Mouse (Mus musculus): ENCODE results near the gene Cbln1. TPM values are rescaled to one million over a fixed set of nuclear protein-coding genes. Genes with fewer than 3 reads are reported as not detected.

The Cbln1 gene
- polyA plus RNA-seq, 1 experiment from 2014 or later, result 28.1 TPM

DNA sequence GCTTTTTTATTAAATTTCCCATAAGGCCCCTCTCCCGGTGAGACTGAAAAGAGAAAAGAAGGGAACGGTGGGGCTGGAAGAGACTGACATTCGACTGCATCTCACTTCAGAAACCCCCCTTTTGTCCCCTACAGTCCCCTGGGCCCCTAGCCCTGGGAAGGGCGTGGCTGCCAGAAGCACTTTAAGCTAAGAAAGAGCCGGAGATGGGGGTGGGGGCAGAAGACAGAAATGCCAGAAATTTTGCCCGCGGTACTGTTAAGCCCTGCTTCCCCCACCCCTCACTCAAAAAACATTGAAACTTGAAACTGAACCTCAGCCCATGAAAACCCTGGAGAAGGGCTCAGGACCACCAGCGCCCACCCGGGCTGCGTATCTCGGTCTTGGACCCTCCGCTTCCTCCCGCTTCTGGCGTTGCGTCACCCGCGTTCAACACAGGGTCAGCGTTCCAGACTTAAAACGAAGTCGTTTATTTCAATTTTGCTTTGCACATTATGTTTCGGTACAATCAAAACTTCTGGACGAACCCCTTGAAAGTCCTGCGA lies 3.9 kb downstream of the Cbln1 start:
- peaks cover 85% of the 10 kb centered on the region for H3K27me3 ChIP-seq
- 0 out of 2 replicates have a peak overlapping the region, but pooled peaks have one; percentile 38 for H3K27ac ChIP-seq (replicated peaks)

DNA sequence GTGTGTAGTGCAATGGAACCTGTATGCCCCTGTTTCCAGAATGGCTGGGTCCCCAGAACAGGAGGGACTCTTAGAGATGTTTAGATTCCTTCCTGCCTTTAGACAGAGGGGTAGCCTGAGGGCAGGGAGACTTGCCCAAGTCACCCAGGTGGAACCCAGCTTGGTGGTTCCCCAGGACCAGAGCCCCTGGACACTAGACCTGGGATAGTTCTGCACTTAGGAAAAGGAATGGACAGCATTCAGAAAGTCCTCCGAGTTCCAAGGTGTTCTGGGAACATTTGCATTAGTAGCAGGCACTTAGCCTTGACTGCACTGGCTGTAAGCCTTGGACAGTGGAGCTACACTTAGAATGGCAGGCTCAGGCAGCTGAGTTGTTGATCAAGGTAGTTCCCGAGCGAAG lies 4.5 kb downstream of the Cbln1 start:
- Histone ChIP-seq H3K27ac (replicated peaks) (no peak overlapping the region), H3K4me1 (replicated peaks) (peaks cover 53% of the 10 kb centered on the region), H3K36me3 (no peaks in the 10 kb centered on the region), H3K4me3 (peak overlapping the region; percentile 64), H3K4me2 (peak overlapping the region; percentile 90), H3K27me3 (peaks cover 87% of the 10 kb centered on the region), H3K9ac (0 out of 2 replicates have a peak overlapping the region, but pooled peaks have one; percentile 41), H3K9me3 (no peaks in the 10 kb centered on the region)
- no peak for ATAC-seq (ENCODE audit: low read depth)
- 16% methylated on average over 3 of the region's 3 CpGs for WGBS

More for the DNA sequence above, 3.9 kb downstream of the Cbln1 start:
- H3K36me3 ChIP-seq, result no peaks in the 10 kb centered on the region
- H3K9ac ChIP-seq, result peak overlapping the region; percentile 86
- H3K4me3 ChIP-seq, result peak overlapping the region; percentile 64
- H3K4me2 ChIP-seq, result peak overlapping the region; percentile 90
- H3K9me3 ChIP-seq, result no peaks in the 10 kb centered on the region
- 1% methylated on average over 23 of the region's 23 CpGs for WGBS
- H3K4me1 ChIP-seq (replicated peaks), result peaks cover 59% of the 10 kb centered on the region
- ATAC-seq (ENCODE audit: low read depth), result no peak

DNA sequence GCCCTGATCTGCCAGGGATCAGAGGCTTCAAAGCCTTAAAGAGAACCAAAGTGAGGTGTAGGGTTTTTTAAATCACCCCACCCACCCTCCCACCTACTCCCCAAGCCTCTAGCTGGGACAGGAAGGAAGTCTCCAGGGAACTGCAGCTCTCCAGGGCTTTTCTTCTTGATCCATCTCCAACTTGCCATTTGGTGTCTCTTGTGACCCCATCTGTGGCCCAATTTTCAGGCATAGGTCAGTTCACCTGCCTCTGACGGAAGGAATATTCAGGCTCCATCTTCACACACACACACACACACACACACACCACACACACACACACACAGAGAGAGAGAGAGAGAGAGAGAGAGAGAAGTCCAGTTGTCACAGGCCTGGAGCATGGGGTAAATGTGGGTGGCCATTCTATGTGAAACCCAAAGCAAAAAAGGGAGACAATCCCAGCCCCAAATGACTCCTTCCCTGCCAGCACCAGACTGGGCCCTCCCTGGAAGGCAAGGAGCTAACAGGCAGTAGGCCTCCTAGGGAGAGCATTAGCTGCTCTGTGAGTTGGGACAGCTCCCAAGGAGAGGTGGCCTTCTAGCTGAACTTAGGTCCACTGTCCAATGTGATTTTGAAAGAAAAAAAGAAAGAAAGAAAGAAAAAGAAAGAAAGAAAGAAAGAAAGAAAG lies 5.3 kb downstream of the Cbln1 start:
- H3K9me3 ChIP-seq, result no peaks in the 10 kb centered on the region
- H3K27ac ChIP-seq (replicated peaks), result no peak overlapping the region
- WGBS, result 80% methylated on average over 1 of the region's 1 CpGs
- peaks cover 50% of the 10 kb centered on the region for H3K4me1 ChIP-seq (replicated peaks)
- peaks cover 86% of the 10 kb centered on the region for H3K27me3 ChIP-seq
- H3K9ac ChIP-seq, result no peak overlapping the region
- no peak overlapping the region for H3K4me2 ChIP-seq
- no peak for ATAC-seq (ENCODE audit: low read depth)
- no peak overlapping the region for H3K4me3 ChIP-seq
- no peaks in the 10 kb centered on the region for H3K36me3 ChIP-seq

DNA sequence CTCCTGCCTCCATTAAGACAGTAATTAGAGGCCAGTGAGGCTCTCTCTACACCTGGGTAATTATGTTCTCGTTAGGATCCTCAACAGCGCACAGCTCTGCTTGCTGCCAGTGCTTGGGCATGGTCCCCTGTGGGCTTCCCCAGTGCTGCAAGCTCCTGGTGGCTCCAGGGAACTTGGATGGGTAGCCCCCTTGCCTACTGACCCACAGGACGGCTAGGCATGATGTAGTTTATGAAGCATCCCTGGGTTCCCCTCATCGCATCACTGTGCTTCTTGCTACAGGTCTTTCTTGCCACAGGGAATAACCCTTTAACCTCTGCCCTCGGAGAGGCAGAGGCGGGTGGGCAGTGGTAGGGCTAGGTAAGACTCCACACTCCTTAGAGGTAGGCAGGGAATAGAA lies 6.1 kb downstream of the Cbln1 start:
- no peaks in the 10 kb centered on the region for H3K9me3 ChIP-seq
- peaks cover 79% of the 10 kb centered on the region for H3K27me3 ChIP-seq
- no peaks in the 10 kb centered on the region for H3K36me3 ChIP-seq
- WGBS, result 42% methylated on average over 6 of the region's 6 CpGs
- no peak overlapping the region for H3K9ac ChIP-seq
- H3K4me2 ChIP-seq, result no peak overlapping the region
- H3K4me3 ChIP-seq, result no peak overlapping the region
- peaks cover 50% of the 10 kb centered on the region for H3K4me1 ChIP-seq (replicated peaks)
- no peak overlapping the region; the same call in 1 of the 2 replicates for H3K27ac ChIP-seq (replicated peaks)
- ATAC-seq (ENCODE audit: low read depth), result no peak; the same call in 1 of the 2 replicates

DNA sequence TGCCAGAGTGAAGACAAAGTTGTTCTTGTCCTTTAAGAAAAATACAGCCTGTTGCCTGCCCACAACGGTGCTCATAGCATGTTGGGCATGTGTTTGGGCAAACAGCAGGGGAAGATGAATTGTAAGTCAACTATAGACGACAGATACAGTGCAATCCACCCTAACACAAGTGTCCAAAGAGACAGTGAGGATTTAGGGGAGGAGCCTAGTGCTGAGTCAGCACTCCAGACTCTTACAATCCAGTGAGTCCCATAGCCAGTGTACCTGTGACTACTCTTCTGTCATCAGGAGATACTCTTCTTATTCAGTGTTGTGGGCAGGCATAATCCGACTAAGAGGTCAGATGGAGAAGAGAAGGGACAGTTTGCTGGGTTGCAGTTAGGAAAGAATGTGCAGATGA lies 8.0 kb downstream of the Cbln1 start:
- H3K4me2 ChIP-seq, result no peak overlapping the region
- H3K27ac ChIP-seq (replicated peaks), result no peak overlapping the region
- no peak for ATAC-seq (ENCODE audit: low read depth)
- no peaks in the 10 kb centered on the region for H3K9me3 ChIP-seq
- no peaks in the 10 kb centered on the region for H3K36me3 ChIP-seq
- H3K4me1 ChIP-seq (replicated peaks), result peaks cover 31% of the 10 kb centered on the region
- WGBS, result 74% methylated on average over 3 of the region's 3 CpGs
- H3K27me3 ChIP-seq, result peaks cover 69% of the 10 kb centered on the region
- H3K4me3 ChIP-seq, result no peak overlapping the region
- H3K9ac ChIP-seq, result no peak overlapping the region

DNA sequence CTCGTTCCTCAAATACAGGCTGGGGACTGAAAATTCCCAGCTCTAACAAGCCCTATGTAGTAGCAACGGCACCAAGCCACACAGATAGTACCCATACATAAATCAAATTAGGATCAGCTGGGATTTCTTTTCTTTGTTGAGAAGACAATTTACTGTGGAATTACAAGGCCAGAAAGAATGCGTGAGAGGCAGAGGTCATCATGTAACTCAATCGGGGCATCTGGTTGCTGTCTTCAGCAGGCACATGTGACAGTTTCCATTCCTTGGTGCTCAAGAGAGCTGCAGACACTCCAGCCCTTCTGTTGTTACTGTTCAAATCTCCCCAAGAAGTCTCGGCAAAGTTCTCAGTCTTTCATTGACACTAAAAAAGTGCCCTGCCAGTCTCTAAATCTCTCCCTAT lies 10.6 kb downstream of the Cbln1 start:
- Histone ChIP-seq H3K27ac (replicated peaks) (no peak overlapping the region), H3K4me1 (replicated peaks) (peaks cover 14% of the 10 kb centered on the region), H3K36me3 (no peaks in the 10 kb centered on the region), H3K4me3 (no peak overlapping the region), H3K27me3 (peaks cover 42% of the 10 kb centered on the region), H3K9me3 (no peaks in the 10 kb centered on the region), H3K9ac (no peak overlapping the region), H3K4me2 (no peak overlapping the region)
- ATAC-seq (ENCODE audit: low read depth), result no peak
- WGBS, result 27% methylated on average over 5 of the region's 5 CpGs

DNA sequence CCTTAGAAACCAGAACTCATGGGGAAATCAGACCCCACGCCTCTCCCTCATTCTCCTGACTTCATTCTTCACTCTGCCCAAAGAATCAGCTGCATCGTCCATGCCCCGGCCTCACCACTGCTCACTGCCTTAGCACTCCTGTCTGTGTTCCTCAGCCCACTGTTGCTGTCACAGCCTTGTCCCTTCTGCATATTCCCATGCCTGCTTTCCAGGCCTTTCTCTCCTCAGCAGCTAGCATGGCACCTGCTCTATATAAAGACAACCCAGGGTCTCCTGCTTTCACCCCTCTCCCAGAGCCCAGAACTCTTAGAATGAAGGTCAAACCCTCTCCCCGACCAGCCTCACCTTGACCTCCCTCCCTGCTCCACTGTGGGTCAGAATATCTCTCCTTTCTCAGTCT lies 15.5 kb downstream of the Cbln1 start:
- 88% methylated on average over 4 of the region's 4 CpGs for WGBS
- Histone ChIP-seq H3K4me2 (no peak overlapping the region), H3K4me1 (replicated peaks) (peaks cover 6% of the 10 kb centered on the region), H3K27ac (replicated peaks) (no peak overlapping the region), H3K36me3 (no peaks in the 10 kb centered on the region), H3K9me3 (no peaks in the 10 kb centered on the region), H3K27me3 (peaks cover 7% of the 10 kb centered on the region), H3K9ac (no peak overlapping the region), H3K4me3 (no peak overlapping the region)
- no peak for ATAC-seq (ENCODE audit: low read depth)

DNA sequence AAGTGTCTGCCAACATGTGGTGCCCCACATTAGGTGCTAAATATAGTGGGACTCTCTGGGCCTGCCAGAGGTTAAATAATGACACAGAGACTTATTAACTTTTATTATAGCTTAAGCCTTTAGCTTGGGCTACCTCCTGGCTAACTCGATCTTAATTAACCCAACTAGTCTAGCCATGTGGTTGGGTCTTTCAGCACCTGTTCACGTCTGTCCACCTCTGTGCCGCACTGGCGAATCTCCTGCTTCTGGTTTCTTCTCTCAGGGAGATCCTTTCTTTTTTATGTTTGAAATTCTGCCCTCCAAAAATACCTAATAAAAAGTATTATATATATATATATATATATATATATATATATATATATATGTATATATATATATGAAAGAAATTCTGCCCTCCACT lies 19.6 kb downstream of the Cbln1 start:
- no peak for ATAC-seq (ENCODE audit: low read depth)
- Histone ChIP-seq H3K27me3 (no peaks in the 10 kb centered on the region), H3K4me2 (no peak overlapping the region), H3K9ac (no peak overlapping the region), H3K27ac (replicated peaks) (no peak overlapping the region), H3K4me3 (no peak overlapping the region), H3K9me3 (no peaks in the 10 kb centered on the region), H3K36me3 (no peaks in the 10 kb centered on the region), H3K4me1 (replicated peaks) (no peaks in the 10 kb centered on the region)
- WGBS, result 91% methylated on average over 4 of the region's 4 CpGs

DNA sequence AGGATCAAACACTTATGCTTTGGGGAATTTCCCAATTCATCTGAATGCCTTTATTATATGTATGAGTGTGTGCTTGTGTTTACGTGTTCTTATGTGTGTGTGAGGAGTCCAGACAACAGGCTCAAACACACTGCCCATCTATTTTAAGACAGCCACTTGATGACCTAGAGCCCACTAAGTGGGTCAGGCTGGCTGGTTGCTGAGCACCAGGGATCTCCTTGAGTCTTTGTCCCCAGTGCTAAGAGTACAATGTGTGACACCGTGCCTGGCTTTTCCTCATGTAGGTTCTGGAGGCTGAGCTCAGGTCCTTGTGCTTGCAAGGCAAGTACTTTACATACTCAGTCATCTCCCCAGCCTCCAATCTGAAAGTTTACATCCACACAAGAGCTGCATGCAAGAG lies 20.7 kb downstream of the Cbln1 start:
- Histone ChIP-seq H3K4me1 (replicated peaks) (no peaks in the 10 kb centered on the region), H3K27ac (replicated peaks) (no peak overlapping the region), H3K36me3 (no peaks in the 10 kb centered on the region), H3K9ac (no peak overlapping the region), H3K27me3 (no peaks in the 10 kb centered on the region), H3K4me2 (no peak overlapping the region), H3K9me3 (no peaks in the 10 kb centered on the region), H3K4me3 (no peak overlapping the region)
- no peak for ATAC-seq (ENCODE audit: low read depth)
- 84% methylated on average over 2 of the region's 2 CpGs for WGBS

DNA sequence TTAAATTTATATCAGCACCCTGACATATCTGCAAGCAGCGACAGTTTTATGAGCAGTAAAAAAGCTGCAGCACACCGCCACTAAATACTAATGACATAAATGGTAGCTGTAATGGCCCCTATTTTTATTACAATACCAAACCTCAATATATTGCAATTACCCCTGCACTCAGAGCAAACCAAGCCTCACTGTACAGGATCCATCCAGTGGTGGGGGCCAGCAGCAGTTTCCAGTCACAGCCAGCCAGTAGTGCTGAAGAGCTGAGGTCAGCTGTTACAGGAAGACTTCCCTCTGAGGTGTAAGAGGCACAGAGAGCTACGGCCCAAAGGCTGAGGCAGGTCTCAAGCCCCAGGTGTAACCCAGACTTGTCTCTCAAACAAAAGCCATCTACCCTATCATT lies 37.8 kb downstream of the Cbln1 start:
- 54% methylated on average over 3 of the region's 3 CpGs for WGBS
- Histone ChIP-seq H3K4me3 (no peak overlapping the region), H3K27me3 (0 out of 2 replicates have a peak, but pooled peaks cover 8% of the 10 kb centered on the region), H3K4me1 (replicated peaks) (peaks cover 13% of the 10 kb centered on the region), H3K36me3 (no peaks in the 10 kb centered on the region), H3K4me2 (no peak overlapping the region), H3K9ac (no peak overlapping the region), H3K9me3 (no peaks in the 10 kb centered on the region), H3K27ac (replicated peaks) (0 out of 2 replicates have a peak overlapping the region, but pooled peaks have one; percentile 25)
- peak; percentile 83; the same call in 1 of the 2 replicates for ATAC-seq (ENCODE audit: low read depth)

DNA sequence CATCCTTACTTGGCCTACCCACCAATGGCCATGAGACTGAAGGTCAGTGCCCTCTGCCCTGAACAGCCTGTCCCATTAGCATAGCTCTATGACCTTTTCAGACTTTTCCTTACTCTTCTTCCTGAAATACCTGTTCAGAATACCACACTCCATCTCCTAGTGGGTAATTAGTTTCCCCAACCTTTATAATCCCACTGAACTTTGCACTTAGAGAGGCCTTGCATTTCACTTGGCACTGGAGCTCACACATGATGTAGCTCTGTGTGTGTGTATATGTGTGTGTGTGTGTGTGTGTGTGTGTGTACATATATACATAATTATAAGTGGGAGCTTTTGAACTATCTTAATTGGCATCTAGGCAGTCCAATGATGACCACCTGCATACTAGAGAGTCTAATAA lies 45.2 kb downstream of the Cbln1 start:
- H3K27me3 ChIP-seq, result 0 out of 2 replicates have a peak, but pooled peaks cover 8% of the 10 kb centered on the region
- no peaks in the 10 kb centered on the region for H3K9me3 ChIP-seq
- no peak overlapping the region for H3K9ac ChIP-seq
- no peak overlapping the region for H3K4me3 ChIP-seq
- peaks cover 6% of the 10 kb centered on the region; the same call in 1 of the 2 replicates for H3K4me1 ChIP-seq (replicated peaks)
- no peak overlapping the region for H3K4me2 ChIP-seq
- H3K27ac ChIP-seq (replicated peaks), result no peak overlapping the region
- no peaks in the 10 kb centered on the region for H3K36me3 ChIP-seq
- no peak for ATAC-seq (ENCODE audit: low read depth)

DNA sequence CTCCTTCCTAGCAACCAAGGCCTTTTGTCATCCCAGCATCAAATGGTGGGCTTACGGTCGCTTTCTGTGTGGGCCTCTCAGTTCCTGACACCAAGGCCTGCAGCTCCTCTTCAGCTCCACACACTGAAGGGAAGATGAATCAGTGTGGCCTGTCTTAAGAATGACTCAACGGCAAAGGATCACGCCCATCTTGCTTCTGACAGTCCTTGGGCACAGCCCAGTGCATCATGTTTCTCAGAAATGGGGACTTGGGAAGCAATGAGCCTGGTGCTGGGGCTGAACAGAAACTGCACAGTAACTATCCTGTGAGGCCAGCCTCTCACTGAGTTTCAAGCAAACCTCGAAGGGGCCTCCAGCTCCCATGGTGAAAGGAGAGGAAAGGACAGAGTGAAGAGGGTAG lies 47.7 kb downstream of the Cbln1 start:
- Histone ChIP-seq H3K9me3 (no peaks in the 10 kb centered on the region), H3K4me3 (no peak overlapping the region), H3K9ac (no peak overlapping the region), H3K27me3 (0 out of 2 replicates have a peak, but pooled peaks cover 3% of the 10 kb centered on the region), H3K27ac (replicated peaks) (no peak overlapping the region), H3K4me2 (no peak overlapping the region), H3K36me3 (no peaks in the 10 kb centered on the region), H3K4me1 (replicated peaks) (peaks cover 6% of the 10 kb centered on the region; the same call in 1 of the 2 replicates)
- 67% methylated on average over 5 of the region's 5 CpGs for WGBS
- no peak for ATAC-seq (ENCODE audit: low read depth)

Data from neural tube, embryonic 13.5 days (tissue).